Mouse (Mus musculus): ENCODE measurements at regions not wholly inside any gene's neighbourhood (a gene's known extent, or its start where the extent isn't known, plus 50 kb on each side); places are given as distances from the start of the nearest gene placed in this dataset.

GRCm38 (mm10) chr16:25178055-25178454 lies 108.6 kb upstream of the Tprg start:
- Histone ChIP-seq H3K36me3 (ENCODE audit: control insufficient read depth, insufficient read depth, low read length) (no peaks in the 10 kb centered on the region), H3K4me3 (ENCODE audit: low read depth, low read length) (no peak overlapping the region), H3K4me2 (replicated peaks; ENCODE audit: low read depth) (no peak overlapping the region), H3K9me3 (ENCODE audit: control insufficient read depth, low read length) (no peaks in the 10 kb centered on the region), H3K27me3 (ENCODE audit: control insufficient read depth, insufficient read depth, low read length) (no peaks in the 10 kb centered on the region), H3K9ac (ENCODE audit: low read length) (no peak overlapping the region), H3K4me1 (replicated peaks; ENCODE audit: control insufficient read depth, insufficient read depth) (no peaks in the 10 kb centered on the region), H3K27ac (replicated peaks) (no peak overlapping the region)
- DNase-seq (ENCODE audit: low spot score) (no peak), ATAC-seq (ENCODE audit: low FRiP score, low TSS enrichment) (no peak)
- TF ChIP-seq CTCF (IDR thresholded peaks at IDR 0.05; ENCODE audit: low read depth) (no peak), EP300 (optimal IDR thresholded peaks at IDR 0.05) (no peak)
- 52% methylated on average over 2 of the region's 2 CpGs for WGBS

- Histone ChIP-seq H3K9ac (ENCODE audit: low read length) (no peak overlapping the region), H3K4me2 (replicated peaks; ENCODE audit: low read depth) (no peak overlapping the region), H3K9me3 (ENCODE audit: control insufficient read depth, low read length) (no peaks in the 10 kb centered on the region), H3K4me1 (replicated peaks; ENCODE audit: control insufficient read depth, insufficient read depth) (no peaks in the 10 kb centered on the region), H3K27me3 (ENCODE audit: control insufficient read depth, insufficient read depth, low read length) (no peaks in the 10 kb centered on the region), H3K27ac (replicated peaks) (no peak overlapping the region), H3K4me3 (ENCODE audit: low read depth, low read length) (no peak overlapping the region), H3K36me3 (ENCODE audit: control insufficient read depth, insufficient read depth, low read length) (no peaks in the 10 kb centered on the region)
- TF ChIP-seq EP300 (optimal IDR thresholded peaks at IDR 0.05) (no peak), CTCF (IDR thresholded peaks at IDR 0.05; ENCODE audit: low read depth) (no peak)
- DNase-seq (ENCODE audit: low spot score) (no peak), ATAC-seq (ENCODE audit: low FRiP score, low TSS enrichment) (no peak)
- 88% methylated on average over 6 of the region's 6 CpGs for WGBS
Observed at GRCm38 (mm10) chr16:25181939-25182338, 104.7 kb upstream of the Tprg start.

GRCm38 (mm10) chr16:25197079-25197478 lies 89.5 kb upstream of the Tprg start:
- Histone ChIP-seq H3K27ac (replicated peaks) (no peak overlapping the region), H3K27me3 (ENCODE audit: control insufficient read depth, insufficient read depth, low read length) (no peaks in the 10 kb centered on the region), H3K9me3 (ENCODE audit: control insufficient read depth, low read length) (no peaks in the 10 kb centered on the region), H3K4me3 (ENCODE audit: low read depth, low read length) (no peak overlapping the region), H3K9ac (ENCODE audit: low read length) (no peak overlapping the region), H3K4me1 (replicated peaks; ENCODE audit: control insufficient read depth, insufficient read depth) (no peaks in the 10 kb centered on the region), H3K4me2 (replicated peaks; ENCODE audit: low read depth) (no peak overlapping the region), H3K36me3 (ENCODE audit: control insufficient read depth, insufficient read depth, low read length) (no peaks in the 10 kb centered on the region)
- WGBS = 91% methylated on average over 5 of the region's 5 CpGs
- no peak for DNase-seq (ENCODE audit: low spot score)
- no peak for ATAC-seq (ENCODE audit: low FRiP score, low TSS enrichment)
- TF ChIP-seq CTCF (IDR thresholded peaks at IDR 0.05; ENCODE audit: low read depth) (no peak), EP300 (optimal IDR thresholded peaks at IDR 0.05) (no peak)

- Histone ChIP-seq H3K9ac (ENCODE audit: low read length) (no peak overlapping the region), H3K4me3 (ENCODE audit: low read depth, low read length) (no peak overlapping the region), H3K4me2 (replicated peaks; ENCODE audit: low read depth) (no peak overlapping the region), H3K4me1 (replicated peaks; ENCODE audit: control insufficient read depth, insufficient read depth) (no peaks in the 10 kb centered on the region), H3K36me3 (ENCODE audit: control insufficient read depth, insufficient read depth, low read length) (no peaks in the 10 kb centered on the region), H3K9me3 (ENCODE audit: control insufficient read depth, low read length) (no peaks in the 10 kb centered on the region), H3K27me3 (ENCODE audit: control insufficient read depth, insufficient read depth, low read length) (no peaks in the 10 kb centered on the region), H3K27ac (replicated peaks) (no peak overlapping the region)
- ATAC-seq (ENCODE audit: low FRiP score, low TSS enrichment) = no peak
- no peak for DNase-seq (ENCODE audit: low spot score)
- TF ChIP-seq CTCF (IDR thresholded peaks at IDR 0.05; ENCODE audit: low read depth) (no peak), EP300 (optimal IDR thresholded peaks at IDR 0.05) (no peak)
- 58% methylated on average over 3 of the region's 3 CpGs for WGBS
Observed at GRCm38 (mm10) chr16:25198844-25199243, 87.8 kb upstream of the Tprg start.

GRCm38 (mm10) chr16:25199984-25200383 lies 86.6 kb upstream of the Tprg start:
- H3K27ac ChIP-seq (replicated peaks) = no peak overlapping the region
- H3K36me3 ChIP-seq (ENCODE audit: control insufficient read depth, insufficient read depth, low read length) = no peaks in the 10 kb centered on the region
- no peak overlapping the region for H3K4me3 ChIP-seq (ENCODE audit: low read depth, low read length)
- TF ChIP-seq CTCF (IDR thresholded peaks at IDR 0.05; ENCODE audit: low read depth) (no peak), EP300 (optimal IDR thresholded peaks at IDR 0.05) (no peak)
- no peaks in the 10 kb centered on the region for H3K27me3 ChIP-seq (ENCODE audit: control insufficient read depth, insufficient read depth, low read length)
- no peaks in the 10 kb centered on the region for H3K9me3 ChIP-seq (ENCODE audit: control insufficient read depth, low read length)
- no peak overlapping the region for H3K4me2 ChIP-seq (replicated peaks; ENCODE audit: low read depth)
- no peaks in the 10 kb centered on the region for H3K4me1 ChIP-seq (replicated peaks; ENCODE audit: control insufficient read depth, insufficient read depth)
- ATAC-seq (ENCODE audit: low FRiP score, low TSS enrichment) (no peak), DNase-seq (ENCODE audit: low spot score) (no peak)
- no peak overlapping the region for H3K9ac ChIP-seq (ENCODE audit: low read length)

GRCm38 (mm10) chr16:25201094-25201770 lies 85.4 kb upstream of the Tprg start:
- Histone ChIP-seq H3K9ac (ENCODE audit: low read length) (no peak overlapping the region), H3K9me3 (ENCODE audit: control insufficient read depth, low read length) (no peaks in the 10 kb centered on the region), H3K4me2 (replicated peaks; ENCODE audit: low read depth) (no peak overlapping the region), H3K27ac (replicated peaks) (no peak overlapping the region), H3K4me3 (ENCODE audit: low read depth, low read length) (no peak overlapping the region), H3K4me1 (replicated peaks; ENCODE audit: control insufficient read depth, insufficient read depth) (no peaks in the 10 kb centered on the region), H3K27me3 (ENCODE audit: control insufficient read depth, insufficient read depth, low read length) (no peaks in the 10 kb centered on the region), H3K36me3 (ENCODE audit: control insufficient read depth, insufficient read depth, low read length) (no peaks in the 10 kb centered on the region)
- ATAC-seq (ENCODE audit: low FRiP score, low TSS enrichment) (no peak), DNase-seq (ENCODE audit: low spot score) (no peak)
- WGBS = 81% methylated on average over 7 of the region's 7 CpGs
- TF ChIP-seq CTCF (IDR thresholded peaks at IDR 0.05; ENCODE audit: low read depth) (no peak), EP300 (optimal IDR thresholded peaks at IDR 0.05) (no peak)
